Mouse (Mus musculus) E14TG2a.4 (cell line): Measurements from ENCODE around the gene Tsen54.

Experiments used
- CTCF ChIP-seq: conservative IDR thresholded peaks from 2 replicates; pipeline ENCODE4 v1.5.1; 2014; ENCODE audit warnings: low read length
- NANOG ChIP-seq: IDR thresholded peaks from 2 replicates; pipeline ENCODE4 v1.6.1; 2014; ENCODE audit warnings: borderline replicate concordance, low read length, mixed read lengths
- POU5F1 ChIP-seq: IDR thresholded peaks from 2 replicates; pipeline ENCODE4 v1.6.1; 2014; ENCODE audit warnings: low read length, borderline replicate concordance

- no peak for TF ChIP-seq CTCF
- TF ChIP-seq POU5F1: no peak
- no peak for TF ChIP-seq NANOG
Measured at GRCm38 (mm10) chr11:115869393-115869792, 54.9 kb downstream of the Tsen54 start.
